Mouse (Mus musculus) CH12.LX (cell line): ENCODE data around the gene Aqr. TPM values are rescaled to one million over a fixed set of nuclear protein-coding genes. Genes with fewer than 3 reads are reported as not detected.

Source experiments
- DNase-seq: peaks from one replicate; pipeline ENCODE4 v3.0.0-alpha.2; 2013; ENCODE audit errors: extremely low read depth
- H3K27ac ChIP-seq: 2 replicates; pipeline ENCODE4 v1.5.1; 2012; ENCODE audit warnings: low read depth, mild to moderate bottlenecking, control low read depth, moderate library complexity; ENCODE audit not compliant: insufficient read depth
- H3K27me3 ChIP-seq: replicated peaks from 2 replicates; pipeline ENCODE3; 2012; ENCODE audit warnings: inconsistent platforms
- H3K36me3 ChIP-seq, 2 experiments: replicated peaks in 1 of 2; 2 replicates each; pipeline versions ENCODE3 to v1.6.1; 2012; ENCODE audit warnings: inconsistent platforms in 1 of 2, low read length in 1 of 2, mild to moderate bottlenecking in 1 of 2, mixed read lengths in 1 of 2, moderate library complexity in 1 of 2; ENCODE audit not compliant: control insufficient read depth in 1 of 2, insufficient read depth in 1 of 2
- H3K4me1 ChIP-seq, 2 experiments: 2 replicates each; pipeline ENCODE4 v1.6.1; 2012; ENCODE audit warnings: inconsistent platforms in 1 of 2, moderate library complexity in 1 of 2; ENCODE audit not compliant: insufficient read depth in 2 of 2, control insufficient read depth in 1 of 2
- H3K4me2 ChIP-seq: 2 replicates; pipeline ENCODE4 v1.6.1; 2012; ENCODE audit warnings: low read depth, mild to moderate bottlenecking, control low read depth; ENCODE audit not compliant: poor library complexity, insufficient read depth, severe bottlenecking
- H3K4me3 ChIP-seq, 3 experiments: fragments of 150-350 bp in 1 of 3; sonication (generic) in 1 of 3; replicated peaks in 1 of 3; 2 replicates each; pipeline versions ENCODE3 to v1.5.1; 2011 to 2012; ENCODE audit warnings: low read depth in 2 of 3, low read length in 2 of 3, mild to moderate bottlenecking in 2 of 3, moderate library complexity in 2 of 3, control low read depth in 1 of 3, improper control_type of control experiment in 1 of 3, inconsistent platforms in 1 of 3, mixed read lengths in 1 of 3; ENCODE audit not compliant: poor library complexity in 1 of 3
- H3K79me2 ChIP-seq: replicated peaks from 2 replicates; pipeline ENCODE4 v1.6.1; 2012; ENCODE audit warnings: mild to moderate bottlenecking, moderate library complexity; ENCODE audit not compliant: control insufficient read depth, poor library complexity, insufficient read depth, severe bottlenecking; ENCODE audit errors: extremely low read depth
- H3K9ac ChIP-seq: 2 replicates; pipeline ENCODE4 v1.6.1; 2012; ENCODE audit warnings: low read depth, mild to moderate bottlenecking, control low read depth, moderate library complexity; ENCODE audit not compliant: insufficient read depth
- H3K9me3 ChIP-seq: replicated peaks from 2 replicates; pipeline ENCODE3; 2012; ENCODE audit warnings: low read length, inconsistent platforms, mixed read lengths
- BHLHE40 ChIP-seq: IDR thresholded peaks from 2 replicates; pipeline ENCODE4 v1.6.1; 2011; ENCODE audit warnings: mild to moderate bottlenecking, low read depth, low read length, improper control_type of control experiment
- CHD2 ChIP-seq: IDR thresholded peaks from 2 replicates; pipeline ENCODE4 v1.6.1; 2011; ENCODE audit warnings: low read length, improper control_type of control experiment
- CTCF ChIP-seq, 2 experiments: IDR thresholded peaks in 1 of 2; conservative IDR thresholded peaks in 1 of 2; 2 replicates each; pipeline ENCODE4 v1.5.1; 2011 to 2012; ENCODE audit warnings: low read depth in 2 of 2, low read length in 2 of 2, improper control_type of control experiment in 1 of 2, inconsistent platforms in 1 of 2, mild to moderate bottlenecking in 1 of 2, moderate library complexity in 1 of 2
- ELF1 ChIP-seq: IDR thresholded peaks from 2 replicates; pipeline ENCODE4 v1.6.1; 2014; ENCODE audit warnings: low read depth, mild to moderate bottlenecking, inconsistent platforms, low read length, improper control_type of control experiment
- ETS1 ChIP-seq: conservative IDR thresholded peaks from 2 replicates; pipeline ENCODE4 v1.6.1; 2012; ENCODE audit warnings: low read depth, mild to moderate bottlenecking, inconsistent platforms, low read length, improper control_type of control experiment, moderate library complexity
- HCFC1 ChIP-seq: IDR thresholded peaks from 2 replicates; pipeline ENCODE4 v1.6.1; 2012; ENCODE audit warnings: low read depth, mild to moderate bottlenecking, inconsistent platforms, low read length, improper control_type of control experiment
- IRF4 ChIP-seq: IDR thresholded peaks from 2 replicates; pipeline ENCODE4 v1.6.1; 2014; ENCODE audit warnings: low read depth, mild to moderate bottlenecking, inconsistent platforms, low read length, improper control_type of control experiment
- JUN ChIP-seq: IDR thresholded peaks from 2 replicates; pipeline ENCODE4 v1.6.1; 2011; ENCODE audit warnings: low read depth, mild to moderate bottlenecking, low read length, improper control_type of control experiment, moderate library complexity; ENCODE audit not compliant: insufficient read depth
- JUND ChIP-seq: conservative IDR thresholded peaks from 2 replicates; pipeline ENCODE4 v1.6.1; 2011; ENCODE audit warnings: low read depth, low read length, improper control_type of control experiment
- KAT2A ChIP-seq: IDR thresholded peaks from 2 replicates; pipeline ENCODE4 v1.6.1; 2012; ENCODE audit warnings: low read length, improper control_type of control experiment, inconsistent platforms; ENCODE audit not compliant: insufficient replicate concordance
- MAFK ChIP-seq: IDR thresholded peaks from 2 replicates; pipeline ENCODE4 v1.6.1; 2011; ENCODE audit warnings: low read length, improper control_type of control experiment; ENCODE audit not compliant: insufficient replicate concordance
- MAX ChIP-seq: IDR thresholded peaks from 2 replicates; pipeline ENCODE4 v1.6.1; 2011; ENCODE audit warnings: low read length, improper control_type of control experiment
- MXI1 ChIP-seq: IDR thresholded peaks from 2 replicates; pipeline ENCODE4 v1.6.1; 2011; ENCODE audit warnings: mild to moderate bottlenecking, low read depth, low read length, improper control_type of control experiment
- POLR2AphosphoS2 ChIP-seq: IDR thresholded peaks from 2 replicates; pipeline ENCODE4 v1.6.1; 2011; ENCODE audit warnings: low read depth, low read length, improper control_type of control experiment
- RAD21 ChIP-seq: IDR thresholded peaks from 2 replicates; pipeline ENCODE4 v1.6.1; 2011; ENCODE audit warnings: low read depth, mild to moderate bottlenecking, low read length, improper control_type of control experiment, moderate library complexity
- RCOR1 ChIP-seq: conservative IDR thresholded peaks from 2 replicates; pipeline ENCODE4 v1.6.1; 2012; ENCODE audit warnings: low read depth, mild to moderate bottlenecking, inconsistent platforms, low read length, improper control_type of control experiment
- SIN3A ChIP-seq: IDR thresholded peaks from 2 replicates; pipeline ENCODE4 v1.6.1; 2012; ENCODE audit warnings: low read length, improper control_type of control experiment, inconsistent platforms
- TCF12 ChIP-seq: IDR thresholded peaks from 2 replicates; pipeline ENCODE4 v1.6.1; 2014; ENCODE audit warnings: low read depth, mild to moderate bottlenecking, inconsistent platforms, low read length, improper control_type of control experiment
- UBTF ChIP-seq: IDR thresholded peaks from 2 replicates; pipeline ENCODE4 v1.6.1; 2012; ENCODE audit warnings: low read depth, mild to moderate bottlenecking, inconsistent platforms, low read length, improper control_type of control experiment, moderate library complexity
- ZMIZ1 ChIP-seq: IDR thresholded peaks from 2 replicates; pipeline ENCODE4 v1.6.1; 2012; ENCODE audit warnings: low read depth, mild to moderate bottlenecking, inconsistent platforms, low read length, improper control_type of control experiment
- ZNF384 ChIP-seq: IDR thresholded peaks from 2 replicates; pipeline ENCODE4 v1.6.1; 2012; ENCODE audit warnings: low read depth, low read length, improper control_type of control experiment, inconsistent platforms
- dilution Hi-C: fragments of 300-500 bp; cut with MboI; formaldehyde crosslinking; loops from 2 replicates; pipeline ENCODE4 v1.14.3; 2020; ENCODE audit warnings: low sequenced_read_pairs; ENCODE audit not compliant: extremely low pct_unique_long_range_greater_than_20kb, extremely low pct_ligation_motif_present
- in situ Hi-C: fragments of 300-500 bp; cut with MboI; formaldehyde crosslinking; loops from 3 replicates; pipeline ENCODE4 v1.14.3; 2019; ENCODE audit warnings: low sequenced_read_pairs, low pct_ligation_motif_present, low pct_unique_long_range_greater_than_20kb, mixed read lengths
- polyA plus RNA-seq: library from polyadenylated mRNA; unstranded; fragments of >175 nt; gene quantifications from 2 replicates; pipeline ENCODE4 v1.2.1, GENCODE M21; 2012; ENCODE audit warnings: low read depth; ENCODE audit not compliant: insufficient read length
- total RNA-seq, 2 experiments: library from RNA; depleted of rRNA; stranded (reverse); fragments of 300-350 nt in 1 of 2; fragments of >200 nt in 1 of 2; gene quantifications; 2 replicates each; pipeline ENCODE4 v1.2.3; 2012 to 2014

Aqr gene
- total and polyA plus RNA-seq, 3 experiments: 37.1 to 64.1 (median 44.0) TPM

DNA sequence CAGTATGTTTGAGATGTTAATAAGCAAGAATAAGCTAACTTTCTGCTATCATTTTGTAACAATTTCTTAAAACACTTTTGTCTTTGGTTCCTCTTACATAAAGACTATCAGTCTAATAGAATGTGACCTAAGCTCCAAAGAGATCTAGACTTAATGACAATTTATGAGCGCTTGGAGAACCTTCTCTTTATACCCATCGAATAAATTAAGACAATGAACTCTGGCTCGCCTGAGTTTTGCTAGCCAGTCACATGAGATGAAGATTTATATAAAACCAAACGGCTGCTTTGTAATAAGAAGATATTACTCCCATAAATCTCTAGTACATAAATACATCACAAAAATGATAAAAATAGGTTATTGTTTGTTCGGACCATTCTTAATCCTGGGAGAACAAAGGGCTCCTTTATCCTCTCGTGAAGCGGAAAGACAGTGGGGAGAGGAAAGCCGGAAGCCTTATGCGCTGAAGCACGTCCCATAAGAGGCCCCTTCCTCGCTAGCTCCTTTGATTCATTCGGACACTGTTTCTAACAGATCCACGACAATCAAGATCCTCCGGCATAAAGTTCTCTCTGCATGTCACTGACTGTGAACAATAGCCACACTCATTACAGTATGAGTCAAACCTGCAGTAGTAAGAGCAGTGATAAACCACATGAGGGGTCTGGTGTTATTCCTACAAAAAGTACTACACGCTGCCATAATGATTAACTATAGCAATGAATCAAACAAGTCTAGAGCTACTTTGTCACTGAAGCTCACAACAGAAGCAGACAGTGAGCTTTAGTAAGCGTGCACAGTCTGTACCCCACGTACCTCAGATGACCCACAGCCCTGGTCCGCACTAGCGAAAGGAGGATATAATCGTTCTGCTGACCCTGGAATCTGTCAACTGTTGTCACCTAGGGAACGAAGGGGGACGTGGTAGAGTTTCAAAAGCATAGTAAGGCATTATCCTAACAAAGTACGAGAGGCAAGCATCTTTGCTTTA is 79.2 kb downstream of the Aqr start:
- Histone ChIP-seq H3K4me2 (no peak overlapping the region), H3K4me1 (no peaks in the 10 kb centered on the region), H3K9ac (no peak overlapping the region), H3K36me3 (peaks cover 67 to 96% of the 10 kb centered on the region in 2 experiments), H3K9me3 (no peaks in the 10 kb centered on the region), H3K27ac (no peak overlapping the region), H3K4me3 (no peak overlapping the region), H3K79me2 (no peaks in the 10 kb centered on the region), H3K27me3 (no peaks in the 10 kb centered on the region)
- DNase-seq: no peak
- TF ChIP-seq RCOR1: no peak
- TF ChIP-seq RAD21: no peak
- no peak for TF ChIP-seq TCF12
- dilution Hi-C loops: no loop called here
- in situ Hi-C loops: no loop called here

- dilution Hi-C loops (no loop called here), in situ Hi-C loops (no loop called here)
- no peak for DNase-seq
- H3K36me3 ChIP-seq: peaks cover 68 to 97% of the 10 kb centered on the region in 2 experiments
- H3K4me2 ChIP-seq: no peak overlapping the region
- no peaks in the 10 kb centered on the region for H3K4me1 ChIP-seq
- TF ChIP-seq POLR2AphosphoS2 (no peak), MXI1 (no peak), SIN3A (no peak), IRF4 (no peak), CTCF (conservative IDR thresholded peaks at IDR 0.05 in 1 of 2, IDR thresholded peaks at IDR 0.05 in 1 of 2; ENCODE audit: low read depth in 2 of 2, low read length in 2 of 2) (no peak), JUN (no peak), RCOR1 (no peak), UBTF (no peak), MAX (no peak), BHLHE40 (no peak), CHD2 (no peak), RAD21 (no peak), ETS1 (no peak), HCFC1 (no peak), JUND (no peak), ZMIZ1 (no peak), KAT2A (no peak), ZNF384 (no peak), MAFK (no peak), ELF1 (no peak)
- no peaks in the 10 kb centered on the region for H3K9me3 ChIP-seq
- H3K4me3 ChIP-seq: no peak overlapping the region
- no peaks in the 10 kb centered on the region for H3K27me3 ChIP-seq
- no peak overlapping the region for H3K9ac ChIP-seq
- H3K27ac ChIP-seq: no peak overlapping the region
- no peaks in the 10 kb centered on the region for H3K79me2 ChIP-seq
These were observed 80.4 kb downstream of the Aqr start for GRCm38 (mm10) chr2:114106383-114106782.
